Mouse (Mus musculus): ENCODE data around the gene Ncoa7. TPM values are rescaled to one million over a fixed set of nuclear protein-coding genes. Genes with fewer than 3 reads are reported as not detected.
"Not testable (repeated sequence)": the region's sequence is repeated elsewhere in the genome, so short reads cannot be mapped to it uniquely, and the experiment has no call there.

The Ncoa7 gene
- polyA plus RNA-seq, 1 experiment from 2014 or later: 7.1 TPM

DNA sequence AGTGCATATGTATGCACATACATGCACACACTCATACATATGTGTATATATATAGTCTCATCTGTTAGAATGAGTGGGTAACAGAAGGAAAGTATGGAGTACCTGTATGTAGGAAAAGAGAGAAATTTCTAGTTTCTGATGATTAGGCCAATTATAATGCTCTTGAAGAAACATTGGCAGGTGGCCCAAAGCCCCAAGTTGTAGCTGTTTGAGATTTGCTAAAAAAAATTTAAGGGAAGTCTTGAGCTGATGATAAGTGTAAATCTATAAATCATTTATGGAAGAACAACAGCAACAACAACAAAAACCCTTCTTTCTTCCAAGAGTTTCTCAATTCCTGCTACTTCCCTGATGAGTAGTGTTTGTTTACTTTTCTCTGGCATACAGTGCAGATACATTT lies 173.1 kb downstream of the Ncoa7 start:
- H3K4me3 ChIP-seq (ENCODE audit: low read depth, low read length): no peak overlapping the region
- DNase-seq (ENCODE audit: low spot score) (no peak), ATAC-seq (no peak)
- H3K9me3 ChIP-seq (replicated peaks; ENCODE audit: control insufficient read depth, low read length): no peaks in the 10 kb centered on the region
- no peak overlapping the region for H3K27ac ChIP-seq (ENCODE audit: low read depth, low read length)
- H3K27me3 ChIP-seq (replicated peaks; ENCODE audit: control insufficient read depth, insufficient read depth, low read length): no peaks in the 10 kb centered on the region
- no peak overlapping the region for H3K4me2 ChIP-seq (ENCODE audit: low read length)
- H3K36me3 ChIP-seq (ENCODE audit: control insufficient read depth, insufficient read depth, low read length): no peaks in the 10 kb centered on the region
- no peaks in the 10 kb centered on the region for H3K4me1 ChIP-seq (ENCODE audit: control insufficient read depth, insufficient read depth, low read length)
- H3K9ac ChIP-seq (ENCODE audit: low read length): no peak overlapping the region

DNA sequence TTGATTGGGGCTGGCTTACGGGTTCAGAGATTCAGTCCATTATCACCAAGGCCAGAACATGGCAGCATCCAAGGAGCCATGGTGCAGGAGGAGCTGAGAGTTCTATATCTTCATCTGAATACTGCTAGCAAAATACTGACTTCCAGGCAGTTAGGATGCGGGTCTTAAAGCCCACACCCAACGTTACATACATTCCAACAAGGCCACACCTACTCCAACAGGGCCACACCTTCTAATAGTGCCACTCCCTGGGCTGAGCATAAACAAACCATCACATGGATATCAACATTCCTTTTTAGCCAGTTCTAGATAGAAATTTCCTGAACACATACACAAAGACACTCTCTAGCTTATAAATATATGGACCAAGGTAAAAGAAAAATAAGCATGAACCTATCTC lies 173.6 kb downstream of the Ncoa7 start, which contains the start of gene Hint3:
TSS of gene Hint3 (minus strand) at position 120 of the 400 bp plus-strand sequence.
- Histone ChIP-seq H3K4me1 (ENCODE audit: control insufficient read depth, insufficient read depth, low read length) (no peaks in the 10 kb centered on the region), H3K4me3 (ENCODE audit: low read depth, low read length) (no peak within 1 kb of the TSS), H3K36me3 (ENCODE audit: control insufficient read depth, insufficient read depth, low read length) (no peaks in the 10 kb centered on the region), H3K4me2 (ENCODE audit: low read length) (no peak within 1 kb of the TSS), H3K27ac (ENCODE audit: low read depth, low read length) (no peak within 1 kb of the TSS), H3K9ac (ENCODE audit: low read length) (no peak within 1 kb of the TSS), H3K27me3 (replicated peaks; ENCODE audit: control insufficient read depth, insufficient read depth, low read length) (no peaks in the 10 kb centered on the region), H3K9me3 (replicated peaks; ENCODE audit: control insufficient read depth, low read length) (no peaks in the 10 kb centered on the region)
- DNase-seq (ENCODE audit: low spot score) (no peak), ATAC-seq (no peak)
- 90% methylated on average over 3 of the region's 3 CpGs for WGBS

DNA sequence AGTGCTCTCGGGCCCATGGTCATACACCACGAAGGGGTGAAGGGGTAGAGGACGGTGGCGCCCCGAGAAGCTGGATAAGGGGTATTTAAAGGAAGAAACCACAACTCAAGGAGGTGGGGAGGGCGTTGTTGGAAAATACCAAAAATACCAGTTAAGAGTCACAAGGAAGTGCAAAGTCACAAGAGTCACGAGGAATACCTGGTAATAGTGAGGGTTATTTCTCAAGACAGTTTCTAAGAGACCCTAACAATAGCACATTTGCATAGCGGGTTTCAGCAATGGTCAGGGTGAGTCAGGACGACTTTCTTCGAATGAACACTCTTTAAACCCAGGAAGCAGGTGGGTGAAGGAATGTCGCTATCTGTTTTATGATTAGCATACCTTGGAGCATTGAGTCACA lies 174.7 kb downstream of the Ncoa7 start:
- H3K4me1 ChIP-seq (ENCODE audit: control insufficient read depth, insufficient read depth, low read length); ATAC-seq; H3K9me3 ChIP-seq (replicated peaks; ENCODE audit: control insufficient read depth, low read length); H3K9ac ChIP-seq (ENCODE audit: low read length); H3K4me2 ChIP-seq (ENCODE audit: low read length); H3K27ac ChIP-seq (ENCODE audit: low read depth, low read length); DNase-seq (ENCODE audit: low spot score); H3K4me3 ChIP-seq (ENCODE audit: low read depth, low read length); H3K36me3 ChIP-seq (ENCODE audit: control insufficient read depth, insufficient read depth, low read length); H3K27me3 ChIP-seq (replicated peaks; ENCODE audit: control insufficient read depth, insufficient read depth, low read length): not testable (repeated sequence)
- 87% methylated on average over 11 of the region's 11 CpGs for WGBS

DNA sequence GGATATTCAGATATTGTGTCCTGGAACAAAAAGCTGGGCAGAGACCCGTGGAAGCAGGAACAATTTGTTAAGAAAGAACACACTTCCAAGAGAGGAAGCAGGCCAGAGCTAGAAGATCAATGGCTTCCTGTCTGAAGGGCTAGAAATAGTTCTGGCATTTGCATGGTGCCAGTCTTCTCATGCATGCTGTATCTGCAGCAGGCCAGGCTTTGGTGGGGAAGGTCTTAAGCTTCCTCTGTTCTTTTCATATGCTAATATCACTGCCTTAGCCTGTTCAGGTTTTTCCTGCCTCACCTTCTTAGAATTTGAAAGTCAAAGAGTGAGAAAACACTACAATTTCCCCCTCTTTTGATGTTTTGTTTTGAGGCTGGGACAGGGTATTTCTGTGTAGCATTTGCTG lies 175.6 kb downstream of the Ncoa7 start:
- Histone ChIP-seq H3K9me3 (replicated peaks; ENCODE audit: control insufficient read depth, low read length) (no peaks in the 10 kb centered on the region), H3K27ac (ENCODE audit: low read depth, low read length) (no peak overlapping the region), H3K27me3 (replicated peaks; ENCODE audit: control insufficient read depth, insufficient read depth, low read length) (no peaks in the 10 kb centered on the region), H3K36me3 (ENCODE audit: control insufficient read depth, insufficient read depth, low read length) (no peaks in the 10 kb centered on the region), H3K4me2 (ENCODE audit: low read length) (no peak overlapping the region), H3K4me1 (ENCODE audit: control insufficient read depth, insufficient read depth, low read length) (no peaks in the 10 kb centered on the region), H3K4me3 (ENCODE audit: low read depth, low read length) (no peak overlapping the region), H3K9ac (ENCODE audit: low read length) (no peak overlapping the region)
- WGBS: 18% methylated on average over 1 of the region's 1 CpGs
- DNase-seq (ENCODE audit: low spot score) (no peak), ATAC-seq (no peak)

DNA sequence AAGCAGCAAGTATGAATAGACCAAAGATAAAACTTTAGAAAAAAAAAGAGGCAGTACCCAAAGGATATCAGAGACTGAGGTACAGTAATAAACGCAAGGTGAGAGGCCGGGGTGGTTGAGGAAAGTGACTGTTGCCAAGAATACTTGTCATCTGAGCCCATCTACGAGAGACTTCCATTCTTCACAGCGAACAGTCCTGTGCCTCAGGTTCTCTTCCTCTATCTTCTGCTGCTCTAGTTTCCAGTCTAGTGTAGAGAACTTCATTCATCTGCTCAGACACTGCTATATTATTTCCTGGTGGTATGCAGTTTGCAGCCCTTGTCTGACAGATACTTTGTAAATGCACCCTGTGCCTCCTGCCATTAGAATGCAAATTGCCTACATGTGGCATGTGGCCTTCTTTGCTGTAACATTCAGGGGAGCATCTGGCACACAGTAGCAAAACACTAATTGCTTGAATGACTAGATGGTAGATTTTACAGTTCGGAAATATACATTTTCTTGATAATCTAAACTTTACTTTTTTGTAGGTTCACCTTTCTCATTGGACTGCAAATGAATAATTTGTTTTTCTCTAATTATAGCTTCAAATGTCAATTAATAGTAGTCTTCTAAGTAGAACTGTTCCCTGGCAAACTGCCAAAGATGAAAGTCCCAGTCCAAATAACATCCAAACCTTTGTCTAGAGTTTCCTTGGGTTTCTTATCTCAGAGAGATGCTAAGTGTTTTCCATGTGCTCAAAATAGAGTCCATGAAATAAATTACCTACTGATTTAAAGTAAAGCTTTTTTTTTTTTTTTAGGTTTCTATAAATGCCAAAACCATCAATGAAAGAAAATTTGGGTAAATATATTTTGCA lies 178.7 kb downstream of the Ncoa7 start:
- Histone ChIP-seq H3K4me2 (ENCODE audit: low read length) (no peak overlapping the region), H3K27ac (ENCODE audit: low read depth, low read length) (peak overlapping the region; percentile 62; the same call in 1 of the 2 replicates), H3K36me3 (ENCODE audit: control insufficient read depth, insufficient read depth, low read length) (no peaks in the 10 kb centered on the region), H3K4me1 (ENCODE audit: control insufficient read depth, insufficient read depth, low read length) (no peaks in the 10 kb centered on the region), H3K4me3 (ENCODE audit: low read depth, low read length) (no peak overlapping the region), H3K9me3 (replicated peaks; ENCODE audit: control insufficient read depth, low read length) (no peaks in the 10 kb centered on the region), H3K9ac (ENCODE audit: low read length) (no peak overlapping the region), H3K27me3 (replicated peaks; ENCODE audit: control insufficient read depth, insufficient read depth, low read length) (no peaks in the 10 kb centered on the region)
- WGBS: 35% methylated on average over 5 of the region's 5 CpGs
- ATAC-seq (peak; percentile 94), DNase-seq (ENCODE audit: low spot score) (peak; percentile 84)

DNA sequence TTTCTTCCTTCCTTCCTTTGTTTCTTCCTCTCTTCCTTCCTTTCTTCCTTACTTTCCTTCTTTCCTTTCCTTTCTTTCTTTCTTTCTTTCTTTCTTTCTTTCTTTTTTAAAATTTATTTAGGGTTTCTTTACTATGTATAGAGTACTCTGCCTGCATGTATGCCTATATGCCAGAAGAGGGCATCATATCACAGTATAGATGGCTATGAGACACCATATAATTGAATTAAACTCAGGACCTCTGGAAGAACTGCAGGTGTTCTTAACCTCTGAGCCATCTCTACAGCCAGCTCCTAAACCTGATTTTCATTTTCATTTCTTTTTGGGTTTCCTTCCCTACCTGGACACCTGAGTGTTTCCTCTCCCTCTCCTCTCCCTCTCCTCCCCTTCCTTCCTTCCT lies 180.2 kb downstream of the Ncoa7 start:
- H3K4me3 ChIP-seq (ENCODE audit: low read depth, low read length): no peak overlapping the region
- H3K27me3 ChIP-seq (replicated peaks; ENCODE audit: control insufficient read depth, insufficient read depth, low read length): no peaks in the 10 kb centered on the region
- DNase-seq (ENCODE audit: low spot score) (peak; percentile 56), ATAC-seq (no peak)
- no peak overlapping the region for H3K4me2 ChIP-seq (ENCODE audit: low read length)
- H3K9me3 ChIP-seq (replicated peaks; ENCODE audit: control insufficient read depth, low read length): no peaks in the 10 kb centered on the region
- no peaks in the 10 kb centered on the region; the same call in 1 of the 2 replicates for H3K4me1 ChIP-seq (ENCODE audit: control insufficient read depth, insufficient read depth, low read length)
- no peak overlapping the region for H3K9ac ChIP-seq (ENCODE audit: low read length)
- H3K27ac ChIP-seq (ENCODE audit: low read depth, low read length): no peak overlapping the region
- no peaks in the 10 kb centered on the region for H3K36me3 ChIP-seq (ENCODE audit: control insufficient read depth, insufficient read depth, low read length)

DNA sequence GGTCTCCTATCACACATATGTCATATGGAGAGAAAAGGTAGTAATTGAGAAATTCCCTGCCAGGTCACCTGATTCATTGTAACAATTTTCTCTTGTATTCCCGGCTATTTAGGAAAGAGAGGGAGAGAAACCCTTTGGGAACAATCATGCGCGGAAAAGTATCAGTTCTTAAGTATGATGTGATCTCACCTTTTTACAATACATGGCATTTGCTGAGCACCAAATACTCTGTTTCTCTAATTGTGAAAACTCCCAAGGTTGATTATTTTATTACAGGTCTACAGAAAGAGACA lies 184.3 kb downstream of the Ncoa7 start:
- Histone ChIP-seq H3K9ac (ENCODE audit: low read length) (peak overlapping the region; percentile 76), H3K4me1 (ENCODE audit: control insufficient read depth, insufficient read depth, low read length) (no peaks in the 10 kb centered on the region; the same call in 1 of the 2 replicates), H3K36me3 (ENCODE audit: control insufficient read depth, insufficient read depth, low read length) (no peaks in the 10 kb centered on the region), H3K4me2 (ENCODE audit: low read length) (peak overlapping the region; percentile 78), H3K27ac (ENCODE audit: low read depth, low read length) (no peak overlapping the region), H3K27me3 (replicated peaks; ENCODE audit: control insufficient read depth, insufficient read depth, low read length) (no peaks in the 10 kb centered on the region), H3K9me3 (replicated peaks; ENCODE audit: control insufficient read depth, low read length) (no peaks in the 10 kb centered on the region), H3K4me3 (ENCODE audit: low read depth, low read length) (peak overlapping the region; percentile 64)
- no peak for DNase-seq (ENCODE audit: low spot score)
- no peak; the same call in 1 of the 2 replicates for ATAC-seq
- WGBS: 38% methylated on average over 3 of the region's 3 CpGs

DNA sequence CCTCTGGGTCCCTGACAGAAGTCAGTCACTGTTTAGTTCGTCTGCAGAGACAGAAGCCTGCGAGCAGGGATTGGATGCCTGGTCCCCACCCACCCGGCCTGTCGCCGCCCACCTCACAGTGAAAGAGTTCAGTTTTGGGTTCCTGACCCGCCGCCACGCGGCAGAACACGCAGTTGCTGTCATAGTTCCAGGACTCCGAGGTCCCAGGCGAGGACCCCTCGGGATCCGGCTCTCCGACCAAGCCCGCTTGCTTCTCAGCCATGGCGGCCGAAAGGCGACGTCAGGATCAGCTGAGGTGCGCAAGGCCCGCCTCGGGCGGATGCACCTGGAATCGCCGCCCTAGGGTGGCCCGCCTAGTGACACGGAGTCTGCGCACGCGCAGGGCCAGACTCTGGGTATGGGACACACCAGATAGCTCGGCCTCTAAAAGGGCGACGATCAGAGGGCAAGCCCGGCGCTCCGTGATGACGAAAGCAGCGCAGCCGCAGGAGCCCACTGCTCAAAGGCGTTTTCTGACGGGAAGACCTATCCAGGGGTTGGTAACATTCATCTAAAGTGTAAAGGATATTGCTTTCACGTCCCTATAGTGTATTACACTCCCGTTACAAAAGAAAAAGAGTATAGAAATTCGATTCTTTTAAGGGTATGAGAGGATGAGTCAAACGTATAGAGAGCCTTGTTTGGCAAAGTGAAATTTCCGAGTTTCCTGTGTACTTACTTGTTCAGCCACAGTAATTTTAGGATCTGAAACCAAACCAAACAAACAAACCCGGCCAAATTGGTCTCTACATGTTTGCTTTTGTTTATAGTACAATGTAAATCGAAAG lies 184.8 kb downstream of the Ncoa7 start:
- H3K4me2 ChIP-seq (ENCODE audit: low read length): peak overlapping the region; percentile 78
- no peaks in the 10 kb centered on the region for H3K27me3 ChIP-seq (replicated peaks; ENCODE audit: control insufficient read depth, insufficient read depth, low read length)
- peak overlapping the region; percentile 76 for H3K9ac ChIP-seq (ENCODE audit: low read length)
- H3K27ac ChIP-seq (ENCODE audit: low read depth, low read length): peak overlapping the region; percentile 89
- H3K9me3 ChIP-seq (replicated peaks; ENCODE audit: control insufficient read depth, low read length): no peaks in the 10 kb centered on the region
- H3K4me1 ChIP-seq (ENCODE audit: control insufficient read depth, insufficient read depth, low read length): no peaks in the 10 kb centered on the region; the same call in 1 of the 2 replicates
- peak overlapping the region; percentile 64 for H3K4me3 ChIP-seq (ENCODE audit: low read depth, low read length)
- peak; percentile 99 for DNase-seq (ENCODE audit: low spot score)
- 1% methylated on average over 49 of the region's 49 CpGs for WGBS
- ATAC-seq: peak; percentile 99
- H3K36me3 ChIP-seq (ENCODE audit: control insufficient read depth, insufficient read depth, low read length): 0 out of 2 replicates have a peak, but pooled peaks cover under 1% of the 10 kb centered on the region

DNA sequence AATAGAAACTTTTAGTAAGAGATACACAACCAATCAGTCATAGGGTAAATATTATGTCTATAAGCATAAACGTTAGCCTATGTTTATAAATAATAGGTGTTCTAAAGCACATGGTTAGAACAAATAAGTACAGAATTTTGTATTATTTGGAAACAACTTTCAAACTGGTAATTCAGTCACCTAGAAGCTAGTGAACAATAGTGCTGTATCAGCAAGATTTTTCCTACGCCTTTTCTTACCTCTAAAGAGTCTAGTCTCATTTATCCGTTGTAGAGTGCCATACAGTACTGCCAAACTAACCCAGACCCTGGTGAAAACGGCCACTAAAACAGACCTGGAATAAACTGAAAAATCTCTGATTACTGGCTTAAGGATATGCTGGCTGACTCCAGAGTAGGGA lies 190.1 kb downstream of the Ncoa7 start:
- Histone ChIP-seq H3K36me3 (ENCODE audit: control insufficient read depth, insufficient read depth, low read length) (0 out of 2 replicates have a peak, but pooled peaks cover 12% of the 10 kb centered on the region), H3K27me3 (replicated peaks; ENCODE audit: control insufficient read depth, insufficient read depth, low read length) (no peaks in the 10 kb centered on the region), H3K9me3 (replicated peaks; ENCODE audit: control insufficient read depth, low read length) (no peaks in the 10 kb centered on the region), H3K4me2 (ENCODE audit: low read length) (no peak overlapping the region), H3K4me1 (ENCODE audit: control insufficient read depth, insufficient read depth, low read length) (no peaks in the 10 kb centered on the region), H3K9ac (ENCODE audit: low read length) (no peak overlapping the region), H3K27ac (ENCODE audit: low read depth, low read length) (no peak overlapping the region), H3K4me3 (ENCODE audit: low read depth, low read length) (no peak overlapping the region)
- WGBS: 91% methylated on average over 4 of the region's 4 CpGs
- ATAC-seq (no peak), DNase-seq (ENCODE audit: low spot score) (no peak)

All from forebrain, embryonic 14.5 days (tissue).